Mouse (Mus musculus): ENCODE measurements around the gene Fosb.

Fosb gene

GRCm38 (mm10) chr7:19309884-19310641, at the start of gene Fosb:
Gene Fosb (minus strand): TSS chr7:19310051.
- peak; percentile 96 for DNase-seq

GRCm38 (mm10) chr7:19359299-19359891, 49.5 kb upstream of the Fosb start, which contains the start of the genes Cd3eap and Ppp1r13l:
Gene Cd3eap (minus strand): TSS chr7:19359483.
Gene Ppp1r13l (plus strand): TSS chr7:19359749.
- DNase-seq: peak; percentile 86

GRCm38 (mm10) chr7:19358634-19359033, 48.8 kb upstream of the Fosb start:
- no peak for DNase-seq

GRCm38 (mm10) chr7:19357381-19358375, 47.8 kb upstream of the Fosb start:
- DNase-seq: no peak

GRCm38 (mm10) chr7:19356311-19356710, 46.5 kb upstream of the Fosb start:
- no peak for DNase-seq

GRCm38 (mm10) chr7:19354991-19355390, 45.1 kb upstream of the Fosb start:
- DNase-seq: no peak

- DNase-seq: no peak
Measured at GRCm38 (mm10) chr7:19350221-19350620, 40.4 kb upstream of the Fosb start.

- no peak for DNase-seq
Measured at GRCm38 (mm10) chr7:19349188-19349915, 39.5 kb upstream of the Fosb start.

GRCm38 (mm10) chr7:19344938-19345471, 35.2 kb upstream of the Fosb start:
- peak; percentile 98 for DNase-seq

- DNase-seq: peak; percentile 40
Measured at GRCm38 (mm10) chr7:19344237-19344847, 34.5 kb upstream of the Fosb start, which contains the start of gene Ercc1. Gene Ercc1 (plus strand): TSS chr7:19344778.

- DNase-seq: peak; percentile 76
Measured at GRCm38 (mm10) chr7:19343210-19343808, 33.5 kb upstream of the Fosb start.

- peak; percentile 84 for DNase-seq
Measured at GRCm38 (mm10) chr7:19342481-19343027, 32.7 kb upstream of the Fosb start.

GRCm38 (mm10) chr7:19341761-19342409, 32.0 kb upstream of the Fosb start:
- DNase-seq: no peak

GRCm38 (mm10) chr7:19341250-19341649, 31.4 kb upstream of the Fosb start:
- DNase-seq: no peak

- DNase-seq: no peak
Measured at GRCm38 (mm10) chr7:19338596-19338995, 28.7 kb upstream of the Fosb start.

GRCm38 (mm10) chr7:19338060-19338459, 28.2 kb upstream of the Fosb start:
- no peak for DNase-seq

- no peak for DNase-seq
Measured at GRCm38 (mm10) chr7:19337122-19337521, 27.3 kb upstream of the Fosb start.

- no peak for DNase-seq
Measured at GRCm38 (mm10) chr7:19335583-19335982, 25.7 kb upstream of the Fosb start.

GRCm38 (mm10) chr7:19332709-19333352, 23.0 kb upstream of the Fosb start:
- peak; percentile 59 for DNase-seq

- DNase-seq: no peak
Measured at GRCm38 (mm10) chr7:19331910-19332309, 22.1 kb upstream of the Fosb start.

Measured in thymus, postnatal 14 days (tissue).